Mouse (Mus musculus): ENCODE measurements around the gene Gm10260.
A peak's percentile ranks its signal among the peaks of the same experiment; 100 is the strongest.

Gm10260 gene

DNA sequence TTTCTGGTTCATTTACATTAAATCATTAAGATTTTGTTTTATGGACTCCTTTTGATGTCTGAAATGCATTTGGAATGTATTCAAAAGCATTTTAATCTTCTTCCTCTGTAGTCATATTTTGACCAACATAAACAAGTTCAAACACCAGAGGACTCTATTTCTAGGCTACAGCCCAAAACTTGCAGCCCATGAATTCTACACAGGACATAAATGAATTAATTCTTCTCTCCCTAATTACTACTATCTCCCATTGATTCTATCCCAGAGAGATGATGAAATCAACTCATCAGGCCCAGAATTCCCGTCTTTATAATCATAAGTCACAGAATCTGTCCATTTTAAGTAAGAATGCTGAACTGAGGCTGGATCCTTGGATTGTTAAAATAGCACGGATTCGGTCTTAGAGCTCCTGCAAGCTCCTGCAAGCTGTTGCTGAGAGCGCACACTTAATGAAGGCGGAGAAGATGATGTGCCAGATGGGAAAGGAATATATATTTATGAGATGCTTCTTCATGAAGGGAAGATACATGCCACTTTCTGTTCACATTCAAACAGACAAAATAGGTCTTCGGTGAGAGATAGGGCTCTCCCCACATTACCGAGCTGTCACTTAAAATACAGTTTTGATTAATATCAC is 7.7 kb upstream of the Gm10260 start:
- DNase-seq (ENCODE audit: low spot score) = no peak

DNA sequence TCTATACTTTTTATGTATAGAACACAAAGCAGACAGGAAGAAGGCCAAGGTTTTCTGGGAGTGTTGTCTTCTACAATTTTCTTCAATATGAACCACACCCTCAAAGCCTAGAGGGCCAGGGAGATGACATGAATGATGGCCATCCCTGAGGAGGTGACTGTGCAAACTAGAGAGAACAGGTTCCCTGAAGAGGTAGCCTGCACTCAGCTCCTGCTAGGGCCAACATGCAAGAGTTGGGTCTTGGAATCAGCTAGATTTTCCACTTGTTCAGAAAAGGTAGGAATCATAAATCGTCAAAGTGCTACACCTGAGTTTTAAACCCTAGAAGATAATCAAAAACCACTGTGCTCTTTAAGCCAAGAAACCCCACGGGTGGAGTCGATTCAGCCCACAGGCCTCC is 6.2 kb upstream of the Gm10260 start:
- DNase-seq (ENCODE audit: low spot score) = no peak

DNA sequence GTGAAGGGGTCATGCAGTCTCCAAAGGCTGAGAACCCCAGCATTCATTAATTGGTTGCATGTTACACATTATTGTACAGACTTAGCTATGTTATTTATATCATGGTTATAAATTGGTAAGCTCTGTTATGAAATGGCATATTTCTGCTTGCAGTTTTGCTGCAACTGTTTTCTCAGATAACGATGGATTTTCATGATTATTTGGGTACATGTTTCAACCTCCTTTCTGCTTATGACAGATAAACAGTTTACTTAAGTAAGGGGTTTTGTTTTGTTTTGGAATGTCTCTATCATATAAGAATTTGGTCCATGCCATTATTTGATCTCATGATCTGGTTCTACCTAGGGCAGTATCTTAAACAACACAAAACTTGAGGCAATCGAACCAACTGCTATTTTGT is 5.5 kb upstream of the Gm10260 start:
- DNase-seq (ENCODE audit: low spot score) = no peak

- DNase-seq (ENCODE audit: low spot score) = peak; percentile 59
Measured at GRCm38 (mm10) chr13:97764067-97764466, 3.6 kb upstream of the Gm10260 start.

- DNase-seq (ENCODE audit: low spot score) = no peak
Measured at GRCm38 (mm10) chr13:97763436-97763835, 3.0 kb upstream of the Gm10260 start.

GRCm38 (mm10) chr13:97762121-97762520 is 1.7 kb upstream of the Gm10260 start:
- DNase-seq (ENCODE audit: low spot score) = no peak

DNA sequence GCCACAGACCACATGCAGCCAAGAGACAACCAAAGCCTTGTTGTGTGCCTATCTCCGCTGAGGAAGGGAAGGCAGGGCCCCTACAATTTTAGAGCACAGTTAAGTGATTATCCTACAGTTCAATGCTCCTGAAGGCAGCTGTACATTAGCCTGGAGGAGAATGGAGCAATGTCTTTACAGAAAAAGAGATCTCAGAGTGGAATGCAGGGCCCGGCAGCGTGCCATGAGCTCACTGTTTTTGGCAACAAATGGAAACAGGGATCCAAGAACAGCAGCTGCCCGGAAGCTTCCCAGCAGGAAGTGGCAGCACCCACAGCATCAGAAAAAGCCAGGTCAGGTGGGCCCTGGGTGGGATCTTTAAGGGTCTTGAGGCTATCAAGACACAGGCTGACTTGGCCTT is 3.4 kb downstream of the Gm10260 start:
- peak; percentile 66 for DNase-seq (ENCODE audit: low spot score)

DNA sequence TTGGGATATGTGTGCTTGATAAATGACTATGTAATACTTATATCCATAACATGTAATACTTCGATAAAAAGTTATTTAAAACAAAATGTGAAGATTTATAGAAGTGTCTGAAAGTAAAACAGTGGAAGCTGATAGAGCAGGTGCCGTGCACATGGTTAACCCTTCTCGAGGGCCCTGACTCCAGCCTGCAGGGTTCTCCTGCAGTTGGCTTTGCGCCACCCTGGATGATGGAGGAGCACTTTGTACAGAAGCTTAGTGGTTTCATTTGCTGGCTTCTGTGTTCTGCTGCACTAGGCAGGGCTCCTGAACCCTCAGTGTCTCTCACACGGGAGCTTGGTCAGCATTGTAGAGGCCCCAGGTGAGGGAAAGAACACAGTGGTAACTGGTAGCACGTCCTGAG is 4.3 kb downstream of the Gm10260 start:
- DNase-seq (ENCODE audit: low spot score) = no peak

DNA sequence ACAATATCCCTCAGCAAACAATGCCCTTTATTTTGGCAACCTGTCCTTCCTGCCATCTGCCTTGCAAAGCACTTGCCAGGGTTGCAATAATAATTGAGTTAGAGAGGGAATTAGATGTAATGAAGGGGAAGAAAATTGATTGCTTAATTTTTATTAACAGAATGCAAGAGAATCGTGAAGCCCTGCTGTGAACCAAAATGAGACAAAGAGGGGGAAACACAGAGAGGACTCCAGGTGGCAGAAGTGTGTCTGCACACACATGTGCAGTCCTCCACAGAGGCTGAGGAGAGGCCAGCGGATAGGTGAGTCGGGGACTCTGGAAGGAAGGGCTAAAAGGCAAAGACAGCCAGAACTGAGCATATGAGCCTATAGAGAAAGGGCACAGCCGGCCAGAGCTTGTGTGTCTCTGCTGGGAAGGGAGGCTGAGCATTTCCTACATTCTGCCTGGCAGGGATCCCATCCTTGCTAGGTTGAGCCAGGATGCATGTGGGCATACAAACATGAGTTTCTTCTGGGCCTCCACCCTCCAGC is 9.5 kb downstream of the Gm10260 start:
- peak; percentile 40 for DNase-seq (ENCODE audit: low spot score)

DNA sequence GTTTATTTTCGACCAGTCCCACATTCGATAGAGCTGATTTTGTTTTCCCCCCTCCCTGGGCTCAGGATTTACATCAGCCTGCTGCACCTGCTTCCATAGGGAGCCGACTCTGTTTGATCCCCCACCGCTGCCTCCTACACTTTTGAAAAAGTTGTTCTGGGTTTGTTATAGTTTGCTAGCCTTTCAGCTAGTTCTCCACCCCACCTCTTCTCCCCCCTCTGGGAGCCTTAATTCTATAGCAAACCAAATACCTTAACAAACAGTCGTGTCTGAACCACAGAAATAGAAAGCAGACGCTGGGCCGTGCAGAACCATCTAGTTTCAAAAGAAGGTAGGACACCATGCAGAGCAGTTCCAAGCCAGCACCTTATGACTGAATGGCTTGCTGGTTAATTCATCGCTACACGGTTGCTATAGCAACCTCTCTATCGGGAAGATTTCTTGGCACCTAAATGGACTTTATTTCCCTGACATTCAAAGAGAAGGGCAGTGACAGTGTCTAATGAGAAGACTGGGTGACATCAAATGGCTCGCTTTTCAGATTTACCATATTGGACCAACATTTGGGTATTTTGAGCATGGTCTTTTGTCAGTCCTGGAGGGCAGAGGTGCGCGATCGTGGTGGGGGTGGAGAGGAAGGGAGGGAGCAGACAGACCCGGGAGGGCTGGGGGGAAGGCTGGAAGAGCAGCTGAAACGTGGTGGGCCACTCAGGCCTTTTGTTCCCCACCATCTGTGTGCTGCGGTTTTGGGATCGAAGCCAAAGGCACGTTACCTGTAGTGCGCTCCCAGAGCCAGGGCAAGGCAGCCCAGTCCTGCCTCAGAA is 13.2 kb downstream of the Gm10260 start:
- no peak for DNase-seq (ENCODE audit: low spot score)

- no peak for DNase-seq (ENCODE audit: low spot score)
Measured at GRCm38 (mm10) chr13:97744669-97745068, 15.8 kb downstream of the Gm10260 start.

- no peak for DNase-seq (ENCODE audit: low spot score)
Measured at GRCm38 (mm10) chr13:97744036-97744435, 16.4 kb downstream of the Gm10260 start.

DNA sequence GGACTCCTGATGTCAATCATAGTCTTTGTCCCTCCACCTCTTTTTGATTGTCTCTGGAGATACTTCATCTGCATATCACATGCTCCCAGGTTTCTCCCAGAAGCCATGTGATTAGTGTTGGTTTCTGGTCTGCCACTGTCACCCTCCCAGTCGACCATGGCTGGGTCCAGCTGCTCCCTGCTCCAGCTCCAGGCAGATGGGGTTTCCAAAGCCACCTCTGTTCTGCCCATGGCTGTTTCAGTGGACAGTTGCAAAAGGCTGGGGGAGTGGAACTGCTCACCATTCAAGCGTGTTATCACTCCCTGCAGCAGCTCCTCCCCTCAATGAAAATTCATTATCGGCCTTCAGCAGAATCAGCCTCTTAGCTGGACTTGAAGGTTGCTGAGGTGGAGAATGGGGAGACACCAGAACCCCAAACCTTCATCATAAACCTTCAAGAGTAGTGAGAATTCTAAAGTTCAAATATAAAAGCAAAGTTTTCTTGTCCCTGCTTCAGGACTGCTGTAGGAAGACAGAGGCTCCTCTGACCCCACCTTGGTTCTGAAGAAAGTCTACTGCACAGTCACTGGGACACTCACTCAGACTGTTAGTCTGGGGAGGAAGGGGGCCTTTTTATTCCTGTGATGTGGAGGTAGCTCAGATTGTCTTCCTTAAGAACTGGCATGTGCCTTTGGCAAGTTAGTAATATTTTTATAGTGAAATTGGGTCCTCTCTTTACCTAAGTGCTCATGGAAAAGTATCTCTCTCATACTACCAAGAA is 17.0 kb downstream of the Gm10260 start:
- no peak for DNase-seq (ENCODE audit: low spot score)

DNA sequence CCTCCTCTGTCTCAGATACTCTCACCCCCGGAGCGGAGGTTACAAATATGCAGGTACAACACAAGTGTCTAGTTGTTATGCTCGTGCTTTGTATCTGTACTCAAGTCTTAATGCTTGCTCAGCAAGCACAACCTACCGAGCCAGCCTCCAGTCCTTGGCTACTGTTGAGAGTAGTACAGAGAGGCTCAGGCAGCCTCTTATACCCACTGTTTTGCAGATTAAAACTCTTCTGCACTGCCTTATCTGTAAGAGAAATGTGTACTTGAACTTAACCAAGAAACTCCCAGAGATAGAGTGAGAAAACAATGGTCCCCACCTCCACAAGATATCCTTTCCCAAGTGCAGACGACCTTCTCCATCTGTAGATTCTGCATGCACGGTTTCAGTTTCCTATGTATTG is 24.5 kb downstream of the Gm10260 start:
- DNase-seq (ENCODE audit: low spot score) = no peak

DNA sequence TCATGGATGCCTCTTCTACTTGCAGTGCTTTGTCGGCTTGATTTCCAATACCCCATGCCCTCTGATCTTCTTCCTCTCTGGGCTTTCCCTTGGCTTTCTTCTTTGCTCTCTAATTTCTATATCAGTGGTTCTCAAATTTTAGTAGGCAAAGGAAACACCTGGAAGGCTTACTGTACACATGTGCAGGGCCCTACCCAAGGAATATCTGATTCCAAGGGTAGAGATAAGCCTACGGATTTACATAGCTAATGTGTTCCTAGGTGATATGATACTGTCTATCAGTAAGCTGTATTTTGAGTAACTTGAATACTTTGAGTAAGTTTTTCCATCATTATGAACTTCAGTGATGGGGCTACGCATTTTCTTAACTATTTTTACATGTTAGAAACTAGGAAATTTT is 25.7 kb downstream of the Gm10260 start:
- DNase-seq (ENCODE audit: low spot score) = no peak

- DNase-seq (ENCODE audit: low spot score) = no peak
Measured at GRCm38 (mm10) chr13:97725160-97725825, 35.1 kb downstream of the Gm10260 start.

GRCm38 (mm10) chr13:97724551-97724950 is 35.9 kb downstream of the Gm10260 start:
- no peak for DNase-seq (ENCODE audit: low spot score)

GRCm38 (mm10) chr13:97712506-97713275 is 47.7 kb downstream of the Gm10260 start:
- peak; percentile 55 for DNase-seq (ENCODE audit: low spot score)

DNA sequence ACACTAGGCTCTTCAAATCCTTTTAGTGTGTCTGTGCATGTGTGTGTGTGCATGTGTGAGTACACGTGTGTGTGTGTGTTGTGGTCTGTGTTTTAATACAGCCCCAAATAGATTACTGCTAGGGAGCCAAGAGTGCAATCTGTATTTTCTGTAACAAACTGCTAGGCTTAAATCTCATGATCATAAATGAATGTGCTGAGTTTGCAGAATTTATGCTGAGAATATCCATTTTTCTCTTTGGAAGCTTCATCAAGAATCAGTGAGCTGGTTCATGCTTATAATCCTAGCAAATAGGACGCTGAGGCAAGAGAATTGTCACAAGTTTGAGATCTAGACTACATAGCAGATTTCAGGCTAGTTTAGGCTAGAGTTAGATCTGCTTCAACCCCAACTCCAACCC is 48.9 kb downstream of the Gm10260 start:
- DNase-seq (ENCODE audit: low spot score) = no peak
